Mouse (Mus musculus) yolk sac, embryonic 10.5 days (tissue): ENCODE measurements at regions not wholly inside any gene's neighbourhood (a gene's known extent, or its start where the extent isn't known, plus 50 kb on each side); places are given as distances from the start of the nearest gene placed in this dataset.
A peak's percentile ranks its signal among the peaks of the same experiment; 100 is the strongest.

Experiments used
- DNase-seq: peaks from one replicate; pipeline ENCODE4 v3.0.0-alpha.2; 2017; ENCODE audit warnings: low spot score

- DNase-seq, result no peak
Measured at GRCm38 (mm10) chr14:113566885-113567284, 252.5 kb downstream of the Tpm3-rs7 start.

- peak; percentile 5 for DNase-seq
Measured at GRCm38 (mm10) chr14:113590811-113591210, 276.4 kb downstream of the Tpm3-rs7 start.

DNA sequence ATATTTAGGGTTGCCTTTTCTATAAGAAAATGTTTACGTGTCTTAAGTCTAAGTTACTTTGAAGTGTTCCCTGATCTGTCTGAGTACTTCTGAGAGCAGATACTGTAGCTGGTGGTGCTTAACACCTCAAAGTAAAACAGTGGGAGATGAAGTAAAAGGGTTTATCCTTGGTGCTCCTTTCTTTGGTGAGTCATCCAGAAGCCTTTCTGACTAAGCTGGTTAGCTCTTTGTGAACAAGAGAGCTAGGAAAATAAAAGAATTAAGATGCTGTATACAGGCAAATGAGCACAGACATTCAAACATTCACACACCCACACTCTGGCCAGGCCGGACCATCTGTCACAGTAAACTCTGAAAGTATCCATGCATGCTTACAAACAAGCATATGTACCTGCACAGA lies 312.7 kb downstream of the Tpm3-rs7 start:
- DNase-seq, result no peak

GRCm38 (mm10) chr14:113651296-113651695 lies 336.9 kb downstream of the Tpm3-rs7 start:
- DNase-seq, result no peak

DNA sequence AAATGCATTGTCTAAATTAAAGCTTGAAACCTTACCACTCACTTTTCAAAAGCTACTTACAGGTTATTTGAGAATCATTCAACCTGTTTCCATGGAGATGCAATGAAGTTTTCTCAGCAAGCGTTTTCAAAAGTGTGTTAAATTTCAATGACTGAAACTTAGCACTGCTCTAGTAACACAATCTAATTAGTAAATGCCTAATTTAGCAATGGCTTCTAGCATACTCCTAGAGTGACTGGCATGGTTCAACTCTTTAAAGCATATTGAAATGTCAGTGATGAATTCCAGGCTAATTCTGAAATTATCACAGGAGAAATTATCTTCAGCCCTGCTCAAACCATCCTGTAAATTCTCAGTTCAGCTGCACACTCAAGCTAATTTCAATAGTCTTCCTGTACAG lies 342.5 kb downstream of the Tpm3-rs7 start:
- DNase-seq, result no peak

GRCm38 (mm10) chr14:113668660-113669059 lies 354.3 kb downstream of the Tpm3-rs7 start:
- DNase-seq, result no peak

DNA sequence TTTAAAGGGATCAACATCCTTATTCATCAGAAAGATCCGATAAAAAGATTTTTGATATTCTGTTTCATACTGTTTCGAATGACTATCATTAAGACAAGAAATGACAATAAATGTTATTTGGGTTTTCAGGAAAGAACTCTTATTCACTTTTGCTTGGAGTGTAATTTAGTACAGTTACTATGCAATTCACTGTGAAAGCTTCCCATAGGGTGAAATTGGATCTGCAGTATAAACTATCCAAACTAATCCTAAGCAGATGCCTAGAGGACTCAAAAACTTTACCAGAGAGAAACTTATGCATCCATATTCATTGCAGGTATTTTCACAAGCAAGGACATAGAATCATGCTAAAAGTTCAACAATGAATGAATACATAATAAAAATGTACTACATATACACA lies 355.0 kb downstream of the Tpm3-rs7 start:
- no peak for DNase-seq

- no peak for DNase-seq
Measured at GRCm38 (mm10) chr14:113710953-113711352, 396.5 kb downstream of the Tpm3-rs7 start.
